Mouse (Mus musculus): ENCODE data around the gene Cnot6l.

Gene Cnot6l

DNA sequence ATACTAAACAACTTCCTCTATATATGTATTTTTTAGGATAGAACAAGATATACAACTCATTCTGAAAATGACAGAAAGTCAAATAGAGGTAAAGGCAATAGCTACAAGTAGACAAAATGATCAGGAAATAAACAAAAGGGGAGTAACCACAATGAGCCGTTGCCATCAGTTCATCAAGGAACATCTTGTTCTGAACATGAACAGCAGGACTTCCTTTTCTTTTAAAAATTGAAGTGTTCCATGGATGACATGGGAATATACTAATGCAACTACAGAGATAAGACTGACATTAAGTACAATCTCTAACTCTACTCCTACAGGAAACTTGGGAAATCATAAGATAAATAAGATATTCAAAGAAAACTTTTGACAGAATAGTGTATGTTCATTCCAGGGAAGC lies 84.9 kb downstream of the Cnot6l start:
- no peak for TF ChIP-seq GATA4 (IDR thresholded peaks at IDR 0.05; ENCODE audit: insufficient replicate concordance, low read length)

DNA sequence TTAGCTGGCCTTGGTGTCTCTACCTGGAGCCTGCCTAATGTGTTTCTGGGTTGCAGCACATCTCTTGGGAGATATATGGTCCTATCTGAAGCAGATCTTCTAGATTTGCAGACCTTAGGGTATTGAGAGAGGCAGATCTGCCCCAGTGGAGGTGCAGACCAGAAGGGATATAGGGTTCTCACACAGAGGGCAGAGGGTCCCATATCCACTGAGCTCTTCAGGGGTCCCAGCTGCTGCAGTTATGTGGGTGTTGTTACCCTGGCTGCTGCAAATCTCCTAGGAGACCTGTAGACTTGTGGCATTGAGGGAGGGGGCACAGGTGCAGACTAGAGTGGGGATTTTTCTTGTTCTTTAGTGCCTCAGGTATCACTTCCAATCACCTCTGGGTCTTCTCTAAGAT lies 98.4 kb downstream of the Cnot6l start:
- no peak for TF ChIP-seq GATA4 (IDR thresholded peaks at IDR 0.05; ENCODE audit: insufficient replicate concordance, low read length)

- no peak for TF ChIP-seq GATA4 (IDR thresholded peaks at IDR 0.05; ENCODE audit: insufficient replicate concordance, low read length)
These were observed 121.5 kb downstream of the Cnot6l start for GRCm38 (mm10) chr5:96042492-96042891.

GRCm38 (mm10) chr5:96041507-96042104 lies 122.4 kb downstream of the Cnot6l start:
- TF ChIP-seq GATA4 (IDR thresholded peaks at IDR 0.05; ENCODE audit: insufficient replicate concordance, low read length), result peak; percentile 51; the same call in 1 of the 2 replicates

DNA sequence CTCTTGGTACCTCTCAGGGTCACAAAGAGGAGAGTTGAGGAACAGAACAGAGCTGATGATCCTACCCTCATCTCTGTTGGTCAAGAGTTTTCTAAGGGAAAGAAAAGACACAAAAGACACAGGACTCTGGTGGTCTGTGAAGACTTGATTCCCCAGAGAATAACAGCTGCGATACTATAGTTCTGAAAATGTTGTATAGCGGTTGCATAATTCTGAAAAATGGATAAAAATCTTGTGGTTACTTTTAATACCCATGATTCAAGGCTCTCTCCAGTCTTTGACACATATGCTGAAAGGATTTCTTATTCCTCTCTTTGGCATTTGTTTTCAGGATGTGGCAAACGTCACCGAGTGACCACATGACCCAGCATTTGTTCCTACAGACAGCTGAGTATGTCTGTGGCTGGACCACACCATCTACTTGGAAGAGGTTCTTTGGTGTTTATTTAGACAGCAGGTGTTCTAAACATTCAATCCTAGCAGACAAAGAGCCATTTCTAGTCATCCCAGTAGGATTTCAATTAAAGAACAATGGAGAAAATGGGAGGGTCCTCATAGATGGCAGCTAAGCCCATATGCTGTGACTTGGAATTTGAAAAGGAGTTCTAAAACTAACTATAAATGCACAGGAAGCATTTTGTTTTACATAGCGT lies 124.7 kb downstream of the Cnot6l start:
- no peak for TF ChIP-seq GATA4 (IDR thresholded peaks at IDR 0.05; ENCODE audit: insufficient replicate concordance, low read length)

DNA sequence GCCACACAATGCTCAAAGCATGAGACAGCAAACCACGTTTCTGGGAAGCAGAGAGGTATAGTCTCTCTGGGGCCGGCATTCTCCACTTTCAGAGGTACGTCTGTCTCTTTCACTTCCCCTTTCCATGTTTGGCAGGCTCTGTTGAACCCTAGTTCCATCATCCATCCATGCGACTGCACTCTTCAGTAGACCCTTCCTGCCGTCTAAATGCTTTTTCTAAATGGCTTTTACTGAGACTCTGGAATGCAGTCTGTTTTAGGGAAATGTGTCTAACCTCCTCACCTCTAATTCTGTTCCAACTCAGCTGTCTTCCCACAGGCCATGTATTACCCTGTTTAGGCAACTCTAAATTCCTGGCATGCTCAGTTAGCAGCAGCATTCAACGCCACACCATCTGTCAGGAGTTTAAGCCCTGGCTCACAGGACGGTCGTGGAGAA lies 126.3 kb downstream of the Cnot6l start:
- no peak for TF ChIP-seq GATA4 (IDR thresholded peaks at IDR 0.05; ENCODE audit: insufficient replicate concordance, low read length)

GRCm38 (mm10) chr5:96036125-96036672 lies 127.8 kb downstream of the Cnot6l start:
- no peak for TF ChIP-seq GATA4 (IDR thresholded peaks at IDR 0.05; ENCODE audit: insufficient replicate concordance, low read length)

- TF ChIP-seq GATA4 (IDR thresholded peaks at IDR 0.05; ENCODE audit: insufficient replicate concordance, low read length), result no peak
These were observed 129.9 kb downstream of the Cnot6l start for GRCm38 (mm10) chr5:96034101-96034500.

DNA sequence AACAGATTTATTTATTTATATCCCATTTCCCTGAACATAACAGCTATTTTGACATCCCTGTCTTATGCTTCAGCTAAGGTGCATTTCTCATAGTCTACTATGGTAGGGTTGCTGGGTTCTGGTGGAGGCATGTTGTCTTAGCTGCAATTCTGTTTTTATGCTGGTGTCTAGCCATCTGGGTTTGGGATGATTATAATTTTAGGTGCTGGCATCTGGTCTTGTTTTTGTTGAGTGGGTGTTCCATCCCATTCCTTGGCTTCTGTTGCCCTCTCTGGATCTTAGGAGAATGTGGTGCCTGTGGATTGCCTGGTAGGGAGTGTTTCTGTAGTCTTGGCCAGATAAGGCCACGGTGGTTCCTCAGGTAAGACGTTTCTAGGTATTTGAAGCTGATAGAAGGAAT lies 134.2 kb downstream of the Cnot6l start:
- TF ChIP-seq GATA4 (IDR thresholded peaks at IDR 0.05; ENCODE audit: insufficient replicate concordance, low read length), result no peak

All from liver, adult (tissue).